Mouse (Mus musculus): ENCODE data around the gene Xndc1. TPM values are rescaled to one million over a fixed set of nuclear protein-coding genes. Genes with fewer than 3 reads are reported as not detected.

Gene Xndc1
- polyA plus RNA-seq, 1 experiment from 2014 or later = 25.4 TPM

- DNase-seq (ENCODE audit: low spot score) = no peak
Measured at GRCm38 (mm10) chr7:102081784-102082183, 16.5 kb downstream of the Xndc1 start.

DNA sequence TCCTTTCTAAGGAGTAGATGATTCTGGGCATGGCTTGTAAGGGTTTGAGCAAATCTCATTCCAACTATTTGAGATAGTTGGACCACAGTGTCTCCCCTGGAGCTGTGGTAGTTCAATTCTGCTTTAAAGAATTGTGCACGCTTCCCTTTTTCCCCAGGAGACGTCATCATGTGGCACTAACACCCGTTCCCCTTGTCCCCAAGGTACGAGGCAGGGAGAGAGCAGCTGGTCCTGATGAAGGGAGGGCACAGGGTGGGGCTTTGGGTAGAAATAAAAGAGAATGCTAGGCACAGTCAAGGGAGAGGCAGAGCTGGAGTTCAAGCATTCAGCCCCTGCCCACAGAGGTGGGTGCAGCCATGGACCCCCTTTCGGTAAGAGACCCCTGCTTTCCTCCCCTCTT is 17.5 kb downstream of the Xndc1 start, which contains the start of gene Trpc2:
Trpc2 (plus strand) TSS at position 301 of the 400 bp plus-strand sequence.
- no peak for DNase-seq (ENCODE audit: low spot score)

GRCm38 (mm10) chr7:102084041-102084696 is 18.9 kb downstream of the Xndc1 start:
- no peak for DNase-seq (ENCODE audit: low spot score)

DNA sequence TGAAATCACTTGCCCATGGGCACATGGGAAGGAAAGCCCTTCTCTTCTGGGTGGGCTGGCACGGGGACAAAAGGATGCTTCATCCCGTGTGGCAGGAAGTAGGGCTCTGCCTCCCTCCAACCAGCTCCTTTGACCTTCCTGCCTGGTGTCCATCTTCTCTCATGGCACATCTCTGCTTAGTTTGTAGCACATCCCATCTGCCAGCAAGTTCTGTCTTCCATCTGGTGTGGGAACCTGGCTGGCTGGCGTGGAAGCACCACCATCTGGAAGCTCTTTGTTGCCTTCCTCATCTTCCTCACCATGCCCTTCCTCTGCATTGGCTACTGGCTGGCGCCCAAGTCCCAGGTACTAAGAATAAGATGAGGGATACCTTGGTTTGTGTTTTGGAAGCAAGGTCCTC is 22.0 kb downstream of the Xndc1 start:
- DNase-seq (ENCODE audit: low spot score) = no peak

- peak; percentile 83 for DNase-seq (ENCODE audit: low spot score)
Measured at GRCm38 (mm10) chr7:102099760-102100661, 34.7 kb downstream of the Xndc1 start.

DNA sequence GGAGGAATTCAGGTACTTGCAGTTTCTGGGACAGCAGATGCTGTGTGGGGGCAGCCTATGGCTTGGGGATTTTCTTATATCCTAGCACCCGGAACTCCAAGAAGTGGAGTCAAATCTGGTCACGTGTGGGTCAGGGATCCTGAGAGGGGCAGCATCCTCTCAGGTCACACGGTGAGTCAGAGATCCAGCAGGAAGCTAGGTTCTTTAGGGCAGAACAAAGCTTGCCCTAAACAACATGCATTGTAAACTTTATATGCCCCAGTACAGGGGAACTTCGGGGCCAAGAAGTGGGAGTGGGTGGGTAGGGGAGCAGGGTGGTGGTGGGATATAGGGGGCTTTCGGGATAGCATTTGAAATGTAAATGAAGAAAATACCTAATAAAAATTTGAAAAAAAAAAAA is 35.6 kb downstream of the Xndc1 start:
- DNase-seq (ENCODE audit: low spot score) = no peak

- no peak for DNase-seq (ENCODE audit: low spot score)
Measured at GRCm38 (mm10) chr7:102101487-102101886, 36.2 kb downstream of the Xndc1 start, which contains the start of gene Art1. Gene Art1, plus strand, starts transcription at chr7:102101743.

GRCm38 (mm10) chr7:102102241-102102640 is 36.9 kb downstream of the Xndc1 start:
- DNase-seq (ENCODE audit: low spot score) = no peak

- no peak for DNase-seq (ENCODE audit: low spot score)
Measured at GRCm38 (mm10) chr7:102102696-102103095, 37.4 kb downstream of the Xndc1 start.

GRCm38 (mm10) chr7:102103555-102103954 is 38.2 kb downstream of the Xndc1 start:
- DNase-seq (ENCODE audit: low spot score) = no peak

- no peak for DNase-seq (ENCODE audit: low spot score)
Measured at GRCm38 (mm10) chr7:102104126-102104525, 38.8 kb downstream of the Xndc1 start.

DNA sequence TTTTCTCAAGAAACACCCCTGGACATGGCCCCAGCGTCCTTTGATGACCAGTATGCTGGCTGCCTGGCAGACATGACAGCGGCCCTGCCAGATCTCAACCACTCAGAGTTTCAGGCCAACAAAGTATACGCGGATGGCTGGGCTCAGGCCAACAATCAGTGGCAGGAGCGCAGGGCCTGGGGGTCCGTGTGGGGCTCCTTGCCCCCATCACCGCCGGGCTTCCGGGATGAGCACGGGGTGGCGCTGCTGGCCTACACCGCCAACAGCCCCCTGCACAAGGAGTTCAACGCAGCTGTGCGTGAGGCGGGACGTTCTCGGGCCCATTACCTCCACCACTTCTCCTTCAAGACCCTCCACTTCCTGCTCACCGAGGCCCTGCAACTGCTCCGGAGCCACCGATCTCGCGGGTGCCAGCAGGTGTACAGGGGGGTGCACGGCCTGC is 41.4 kb downstream of the Xndc1 start:
- DNase-seq (ENCODE audit: low spot score) = peak; percentile 82

DNA sequence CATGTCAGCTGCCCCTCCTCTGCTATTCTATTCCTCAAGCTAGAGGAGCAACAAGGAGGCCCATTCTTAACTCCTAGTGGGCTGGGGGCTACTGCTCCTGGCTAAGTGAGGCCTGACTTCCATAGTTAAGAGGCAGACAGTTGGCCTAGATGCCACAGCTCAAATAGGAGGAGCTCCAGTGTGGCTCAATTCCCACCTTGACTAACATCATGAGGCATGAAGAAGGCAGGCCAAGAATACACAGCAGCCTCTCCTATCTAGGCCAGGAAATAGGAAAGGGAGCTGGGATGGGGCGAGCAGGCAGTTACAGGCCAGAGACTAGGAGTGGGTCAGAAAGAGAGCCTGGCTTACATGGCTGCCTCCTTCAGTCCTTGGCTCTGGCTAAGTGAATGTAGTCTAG is 42.9 kb downstream of the Xndc1 start:
- DNase-seq (ENCODE audit: low spot score) = no peak

GRCm38 (mm10) chr7:102109171-102109570 is 43.9 kb downstream of the Xndc1 start, which contains the start of gene Art5:
Gene Art5, minus strand, starts transcription at chr7:102109489.
- peak; percentile 30 for DNase-seq (ENCODE audit: low spot score)

GRCm38 (mm10) chr7:102109746-102110145 is 44.4 kb downstream of the Xndc1 start:
- no peak for DNase-seq (ENCODE audit: low spot score)

- no peak for DNase-seq (ENCODE audit: low spot score)
Measured at GRCm38 (mm10) chr7:102113151-102113729, 47.9 kb downstream of the Xndc1 start.

- DNase-seq (ENCODE audit: low spot score) = no peak
Measured at GRCm38 (mm10) chr7:102116579-102117331, 51.4 kb downstream of the Xndc1 start, which contains the start of gene Chrna10. Gene Chrna10, minus strand, starts transcription at chr7:102116828.

DNA sequence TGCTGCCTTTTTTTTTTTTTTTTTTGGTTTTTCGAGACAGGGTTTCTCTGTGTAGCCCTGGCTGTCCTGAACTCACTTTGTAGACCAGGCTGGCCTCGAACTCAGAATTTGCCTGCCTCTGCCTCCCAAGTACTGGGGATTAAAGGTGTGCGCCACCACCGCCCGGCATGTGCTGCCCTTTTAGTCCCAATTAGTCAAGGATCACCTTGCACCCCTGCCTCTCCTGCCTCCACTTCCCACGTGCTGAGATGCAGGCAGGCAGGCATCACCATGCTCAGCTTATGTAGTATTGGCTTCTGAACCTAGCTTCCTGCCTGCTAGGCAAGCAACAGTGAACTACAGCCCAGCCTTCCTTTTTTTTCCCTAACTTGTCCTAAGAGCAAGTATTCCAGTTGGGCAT is 52.1 kb downstream of the Xndc1 start:
- no peak for DNase-seq (ENCODE audit: low spot score)

GRCm38 (mm10) chr7:102120326-102120725 is 55.0 kb downstream of the Xndc1 start:
- no peak for DNase-seq (ENCODE audit: low spot score)

GRCm38 (mm10) chr7:102132395-102132794 is 67.1 kb downstream of the Xndc1 start:
- no peak for DNase-seq (ENCODE audit: low spot score)
